Mouse (Mus musculus) MEL (cell line): ENCODE results near the gene Hoxa5.

Source experiments
- BHLHE40 ChIP-seq: IDR thresholded peaks from 2 replicates; pipeline ENCODE4 v1.6.1; 2012; ENCODE audit warnings: low read depth, mild to moderate bottlenecking, inconsistent platforms, low read length, improper control_type of control experiment, borderline replicate concordance
- CHD1 ChIP-seq: IDR thresholded peaks from 2 replicates; pipeline ENCODE4 v1.6.1; 2012; ENCODE audit warnings: low read depth, mild to moderate bottlenecking, inconsistent platforms, low read length, improper control_type of control experiment
- CTCF ChIP-seq, 3 experiments: IDR thresholded peaks in 2 of 3; conservative IDR thresholded peaks in 1 of 3; 2 replicates each; pipeline ENCODE4 v1.5.1; 2011 to 2012; ENCODE audit warnings: low read length in 3 of 3, low read depth in 2 of 3, mild to moderate bottlenecking in 2 of 3, improper control_type of control experiment in 1 of 3, inconsistent platforms in 1 of 3, mixed read lengths in 1 of 3, moderate library complexity in 1 of 3; ENCODE audit not compliant: control insufficient read depth in 1 of 3, insufficient read depth in 1 of 3, poor library complexity in 1 of 3, severe bottlenecking in 1 of 3
- MEF2A ChIP-seq: IDR thresholded peaks from 2 replicates; pipeline ENCODE4 v1.6.1; 2014; ENCODE audit warnings: low read depth, mild to moderate bottlenecking, inconsistent platforms, low read length, improper control_type of control experiment; ENCODE audit not compliant: poor library complexity, insufficient replicate concordance, severe bottlenecking; ENCODE audit errors: extremely low read depth
- MYC ChIP-seq: IDR thresholded peaks from 2 replicates; pipeline ENCODE4 v1.6.1; 2011; ENCODE audit warnings: low read depth, mild to moderate bottlenecking, low read length, improper control_type of control experiment, moderate library complexity
- POLR2A ChIP-seq, 2 experiments: IDR thresholded peaks; 2 replicates each; pipeline ENCODE4 v1.6.1; 2011 to 2012; ENCODE audit warnings: low read length in 2 of 2, mild to moderate bottlenecking in 2 of 2, control low read depth in 1 of 2, improper control_type of control experiment in 1 of 2, low read depth in 1 of 2, moderate library complexity in 1 of 2; ENCODE audit not compliant: control insufficient read depth in 1 of 2, insufficient read depth in 1 of 2, poor library complexity in 1 of 2
- RAD21 ChIP-seq: IDR thresholded peaks from 2 replicates; pipeline ENCODE4 v1.6.1; 2011; ENCODE audit warnings: mild to moderate bottlenecking, low read depth, low read length, improper control_type of control experiment
- TBP ChIP-seq: IDR thresholded peaks from 2 replicates; pipeline ENCODE4 v1.8.0; 2011; ENCODE audit warnings: low read depth, low read length, improper control_type of control experiment
- USF1 ChIP-seq: IDR thresholded peaks from 2 replicates; pipeline ENCODE4 v1.6.1; 2014; ENCODE audit warnings: low read depth, mild to moderate bottlenecking, inconsistent platforms, low read length, improper control_type of control experiment, moderate library complexity

- TF ChIP-seq RAD21 (no peak), TBP (no peak), BHLHE40 (no peak), MEF2A (no peak), USF1 (no peak), CTCF (IDR thresholded peaks at IDR 0.05 in 2 of 3, conservative IDR thresholded peaks at IDR 0.05 in 1 of 3; ENCODE audit: control insufficient read depth in 1 of 3, insufficient read depth in 1 of 3, low read depth in 2 of 3, low read length in 3 of 3, poor library complexity in 1 of 3, severe bottlenecking in 1 of 3) (no peak), CHD1 (no peak), POLR2A (IDR thresholded peaks at IDR 0.05; ENCODE audit: control insufficient read depth in 1 of 2, insufficient read depth in 1 of 2, low read depth in 1 of 2, low read length in 2 of 2, poor library complexity in 1 of 2) (no peak), MYC (no peak)
Measured at GRCm38 (mm10) chr6:52152226-52153193, 51.9 kb downstream of the Hoxa5 start.
